Mouse (Mus musculus): ENCODE data around the gene Fto.

- TF ChIP-seq JUN (IDR thresholded peaks at IDR 0.05; ENCODE audit: insufficient read depth, low read depth, low read length) (no peak), CTCF (conservative IDR thresholded peaks at IDR 0.05 in 1 of 2, IDR thresholded peaks at IDR 0.05 in 1 of 2; ENCODE audit: low read depth in 2 of 2, low read length in 2 of 2) (no peak), MXI1 (IDR thresholded peaks at IDR 0.05; ENCODE audit: low read depth, low read length) (no peak), CHD2 (IDR thresholded peaks at IDR 0.05; ENCODE audit: low read length) (no peak), ZC3H11A (IDR thresholded peaks at IDR 0.05; ENCODE audit: low read depth, low read length) (no peak), USF1 (IDR thresholded peaks at IDR 0.05; ENCODE audit: low read depth, low read length) (no peak), SIN3A (IDR thresholded peaks at IDR 0.05; ENCODE audit: low read length) (no peak), POLR2A (IDR thresholded peaks at IDR 0.05; ENCODE audit: low read depth, low read length) (no peak), EP300 (IDR thresholded peaks at IDR 0.05; ENCODE audit: low read length) (no peak), MAX (IDR thresholded peaks at IDR 0.05; ENCODE audit: low read length) (no peak), ZMIZ1 (IDR thresholded peaks at IDR 0.05; ENCODE audit: low read depth, low read length) (no peak), UBTF (IDR thresholded peaks at IDR 0.05; ENCODE audit: low read depth, low read length) (no peak), TCF12 (IDR thresholded peaks at IDR 0.05; ENCODE audit: low read depth, low read length) (no peak), CHD1 (IDR thresholded peaks at IDR 0.05; ENCODE audit: low read depth, low read length) (no peak)
Measured at GRCm38 (mm10) chr8:91505411-91505954, 192.2 kb downstream of the Fto start.

All from CH12.LX (cell line).